Mouse (Mus musculus) testis, adult 10 weeks (tissue): ENCODE data around the gene Stxbp5l. TPM values are rescaled to one million over a fixed set of nuclear protein-coding genes. Genes with fewer than 3 reads are reported as not detected.

Source experiments
- polyA plus RNA-seq: library from polyadenylated mRNA; stranded (reverse); fragments of 350-450 nt; fragmentation: Illumina TruSeq; extraction: RNeasy Lipid Tissue Mini Kit (QIAGEN cat#74804); gene quantifications from one replicate; pipeline ENCODE4 v1.2.3, GENCODE M21; 2014; ENCODE audit warnings: low read depth, low replicate concordance

Gene Stxbp5l
- polyA plus RNA-seq = 4.8 TPM

DNA sequence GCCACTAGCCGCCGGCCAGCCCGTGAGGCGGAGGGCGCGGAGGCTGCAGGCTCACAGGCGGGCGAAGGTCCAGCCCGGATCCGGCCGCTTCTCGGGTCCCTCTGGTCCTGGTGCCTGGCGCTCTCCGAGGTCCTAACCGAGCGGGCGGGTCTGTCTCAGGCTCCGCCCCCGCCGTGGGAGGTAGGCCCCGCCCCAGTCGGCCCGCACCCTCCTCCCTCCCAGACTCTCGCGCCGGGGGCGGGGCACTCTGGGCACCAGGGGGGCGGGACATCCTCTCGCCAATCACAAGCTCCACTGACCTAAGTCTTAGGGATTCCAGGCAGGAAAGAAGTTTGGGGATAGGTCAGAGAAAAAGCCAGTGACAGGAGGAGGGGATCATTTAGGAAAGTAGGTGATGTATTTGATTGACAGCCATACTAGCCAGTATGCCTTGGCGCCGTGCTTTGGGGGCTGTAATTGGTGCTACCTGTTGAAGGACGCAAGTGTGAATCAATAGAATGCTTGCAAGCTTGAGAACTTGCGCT, at the start of gene Stxbp5l:
Stxbp5l (minus strand) TSS at position 142 of the 524 bp plus-strand sequence.

Other genes with a start within 250 kb of the Stxbp5l start
- 32.7 TPM for gene Gtf2e1, start 154.8 kb upstream of the Stxbp5l start, polyA plus RNA-seq
- gene Rabl3, start 154.9 kb upstream of the Stxbp5l start, polyA plus RNA-seq = 32.2 TPM
- 0.69 TPM for gene Hgd, start 195.2 kb upstream of the Stxbp5l start, polyA plus RNA-seq